Mouse (Mus musculus): ENCODE results near the gene Fosl1.

Gene Fosl1

GRCm38 (mm10) chr19:5456922-5457745, 9.8 kb downstream of the Fosl1 start:
- in situ Hi-C loops (cut with MboI), result no loop called here

DNA sequence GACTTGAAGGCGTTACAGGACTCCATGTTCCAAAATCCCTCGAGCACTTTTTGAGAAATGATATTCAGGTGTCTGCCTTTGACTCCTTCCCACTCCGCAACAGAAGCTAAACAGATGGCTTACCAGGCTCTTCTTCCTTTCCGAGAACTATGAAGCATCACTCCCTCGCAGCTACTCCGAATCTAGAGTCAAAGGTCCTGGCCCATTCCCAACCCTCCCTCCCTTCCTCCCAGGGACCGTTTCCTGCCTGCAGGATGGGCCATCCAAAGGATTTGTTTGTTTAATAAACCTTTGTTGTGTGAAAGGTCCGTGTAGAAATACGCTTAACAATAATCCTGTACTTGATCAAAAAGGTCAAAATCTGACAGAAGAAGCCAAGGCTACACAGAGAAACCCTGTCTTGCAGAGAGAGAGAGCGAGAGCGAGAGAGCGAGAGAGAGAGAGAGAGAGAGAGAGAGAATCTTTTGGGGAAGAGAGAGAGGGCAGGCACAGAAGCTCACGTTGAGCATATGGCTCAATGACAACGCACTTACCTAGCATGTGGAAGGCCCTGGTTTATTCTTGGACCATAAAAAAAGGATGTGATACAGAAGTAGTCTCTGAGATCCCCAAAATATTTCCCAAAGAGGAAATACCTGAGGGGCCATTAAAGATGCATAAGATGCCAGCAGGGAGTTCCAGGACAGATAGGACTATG, 10.5 kb downstream of the Fosl1 start, which contains the start of gene Ccdc85b:
Gene Ccdc85b, minus strand, starts transcription at position 149 of the 697 bp plus-strand sequence.
- in situ Hi-C loops (cut with MboI), result no loop called here

- in situ Hi-C loops (cut with MboI), result no loop called here
These were observed 11.7 kb downstream of the Fosl1 start for GRCm38 (mm10) chr19:5459019-5459418.

- in situ Hi-C loops (cut with MboI), result no loop called here
These were observed 12.5 kb downstream of the Fosl1 start for GRCm38 (mm10) chr19:5459896-5460295.

GRCm38 (mm10) chr19:5460465-5460911, 13.1 kb downstream of the Fosl1 start, which contains the start of gene Fibp:
Fibp (plus strand) TSS chr19:5460615.
- in situ Hi-C loops (cut with MboI), result no loop called here

DNA sequence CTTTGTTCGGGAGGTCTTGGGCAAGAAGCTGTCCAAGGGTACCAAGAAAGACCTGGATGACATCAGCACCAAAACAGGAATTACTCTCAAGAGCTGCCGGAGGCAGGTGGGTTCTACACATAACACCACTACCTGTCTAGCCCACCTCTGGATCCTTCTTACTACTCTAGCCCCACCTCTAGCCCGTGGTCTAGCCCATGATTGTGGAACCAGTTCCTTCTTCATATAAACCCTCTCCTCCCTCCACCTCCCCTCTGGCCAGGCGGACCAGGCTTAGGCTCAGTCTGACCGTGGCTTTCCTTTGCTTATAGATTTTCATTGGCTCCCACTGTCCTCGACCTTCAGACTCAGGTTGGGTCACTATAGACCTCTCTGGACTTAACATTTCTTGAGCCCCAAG, 14.1 kb downstream of the Fosl1 start:
- in situ Hi-C loops (cut with MboI), result no loop called here

GRCm38 (mm10) chr19:5463212-5463611, 15.9 kb downstream of the Fosl1 start:
- in situ Hi-C loops (cut with MboI), result no loop called here

- in situ Hi-C loops (cut with MboI), result no loop called here
These were observed 16.6 kb downstream of the Fosl1 start for GRCm38 (mm10) chr19:5463791-5464562.

GRCm38 (mm10) chr19:5465037-5465436, 17.7 kb downstream of the Fosl1 start:
- in situ Hi-C loops (cut with MboI), result no loop called here

GRCm38 (mm10) chr19:5466916-5467500, 19.7 kb downstream of the Fosl1 start:
- in situ Hi-C loops (cut with MboI), result no loop called here

DNA sequence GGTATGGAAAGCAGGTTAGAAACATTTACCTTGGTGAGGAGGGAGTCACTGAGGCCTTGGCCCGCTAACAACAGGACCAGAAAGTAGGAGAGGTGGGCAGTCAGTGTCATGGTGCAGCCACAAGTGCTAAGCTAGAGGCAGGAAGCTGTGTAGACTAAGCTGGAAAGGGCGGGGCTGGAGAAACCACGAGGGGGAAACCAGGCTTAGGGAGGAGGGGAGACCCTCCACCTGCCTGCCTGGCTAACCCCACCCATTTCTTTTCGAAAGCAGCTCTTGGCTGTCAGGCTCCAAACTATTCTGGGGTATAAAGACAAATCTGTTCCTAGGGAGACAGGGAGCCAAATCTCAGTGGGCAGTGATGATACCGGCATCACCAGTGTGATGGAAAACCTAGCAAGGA, 21.0 kb downstream of the Fosl1 start, which contains the start of gene Ctsw:
Gene Ctsw, minus strand, starts transcription at position 134 of the 400 bp plus-strand sequence.
- in situ Hi-C loops (cut with MboI), result no loop called here

- in situ Hi-C loops (cut with MboI), result no loop called here
These were observed 24.5 kb downstream of the Fosl1 start for GRCm38 (mm10) chr19:5471846-5472245.

DNA sequence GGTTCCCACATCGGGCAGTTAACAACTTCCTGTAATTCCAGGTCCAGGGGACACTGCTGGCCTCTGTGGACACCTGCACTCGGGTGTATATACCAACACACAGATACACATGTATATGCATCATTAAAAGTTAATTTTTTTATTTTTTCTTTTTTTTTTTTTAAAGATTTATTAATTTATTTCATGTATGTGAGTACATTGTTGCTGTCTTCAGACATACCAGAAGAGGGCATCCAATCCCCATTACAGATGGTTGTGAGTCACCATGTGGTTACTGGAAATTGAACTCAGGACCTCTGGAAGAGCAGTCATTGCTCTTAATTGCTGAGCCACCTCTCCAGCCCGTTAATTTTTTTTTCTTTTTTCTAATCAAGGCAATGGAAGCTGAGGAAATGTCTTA, 25.5 kb downstream of the Fosl1 start:
- in situ Hi-C loops (cut with MboI), result no loop called here

- in situ Hi-C loops (cut with MboI), result no loop called here
These were observed 26.4 kb downstream of the Fosl1 start, which contains the start of gene Efemp2 for GRCm38 (mm10) chr19:5473720-5474119. Efemp2 (plus strand) TSS chr19:5473954.

GRCm38 (mm10) chr19:5474281-5475068, 27.1 kb downstream of the Fosl1 start:
- in situ Hi-C loops (cut with MboI), result no loop called here

GRCm38 (mm10) chr19:5475069-5475714, 27.8 kb downstream of the Fosl1 start:
- in situ Hi-C loops (cut with MboI), result no loop called here

- in situ Hi-C loops (cut with MboI), result no loop called here
These were observed 29.8 kb downstream of the Fosl1 start for GRCm38 (mm10) chr19:5477004-5477667.

GRCm38 (mm10) chr19:5477668-5478300, 30.4 kb downstream of the Fosl1 start:
- in situ Hi-C loops (cut with MboI), result no loop called here

- in situ Hi-C loops (cut with MboI), result no loop called here
These were observed 32.7 kb downstream of the Fosl1 start for GRCm38 (mm10) chr19:5480016-5480415.

Measured in mature B cell (primary cell).